Mouse (Mus musculus) megakaryocyte, embryonic 14.5 days (primary cell): Measurements from ENCODE around the gene Cfi. TPM values are rescaled to one million over a fixed set of nuclear protein-coding genes. Genes with fewer than 3 reads are reported as not detected.

ENCODE experiments used
- H3K27me3 ChIP-seq: replicated peaks from 2 replicates; pipeline ENCODE3; 2012; ENCODE audit warnings: inconsistent platforms
- H3K36me3 ChIP-seq: replicated peaks from 2 replicates; pipeline ENCODE3; 2012; ENCODE audit warnings: low read length, inconsistent platforms, mixed read lengths
- H3K4me1 ChIP-seq: 2 replicates; pipeline ENCODE4 v1.6.1; 2012; ENCODE audit warnings: inconsistent platforms
- H3K4me3 ChIP-seq: replicated peaks from 2 replicates; pipeline ENCODE3; 2012; ENCODE audit warnings: moderate library complexity, mild to moderate bottlenecking, inconsistent platforms
- H3K9me3 ChIP-seq: 2 replicates; pipeline ENCODE4 v1.6.1; 2012; ENCODE audit warnings: inconsistent platforms
- FLI1 ChIP-seq: IDR thresholded peaks from 2 replicates; pipeline ENCODE4 v1.6.1; 2012; ENCODE audit warnings: low read length, inconsistent platforms, mixed read lengths
- GATA1 ChIP-seq: IDR thresholded peaks from 3 replicates; pipeline ENCODE4 v1.6.1; 2012; ENCODE audit warnings: mixed read lengths, low read length, inconsistent platforms, borderline replicate concordance
- polyA plus RNA-seq: library from polyadenylated mRNA; stranded (reverse); fragments of >175 nt; gene quantifications from 2 replicates; pipeline ENCODE4 v1.2.3, GENCODE M21; 2012; ENCODE audit warnings: low replicate concordance; ENCODE audit not compliant: insufficient read depth

Cfi gene
- not detected in 2 replicates for polyA plus RNA-seq

- Histone ChIP-seq H3K27me3 (peaks cover 1% of the 10 kb centered on the region), H3K9me3 (no peaks in the 10 kb centered on the region), H3K4me1 (peaks cover 20% of the 10 kb centered on the region), H3K36me3 (no peaks in the 10 kb centered on the region), H3K4me3 (peak within 1 kb of the TSS; percentile 56)
- no peak for TF ChIP-seq GATA1
- no peak for TF ChIP-seq FLI1
These were observed at the start of gene Cfi for GRCm38 (mm10) chr3:129835388-129835934. Cfi (plus strand) TSS chr3:129835884.

- H3K36me3 ChIP-seq, result no peaks in the 10 kb centered on the region
- no peak for TF ChIP-seq GATA1
- TF ChIP-seq FLI1, result no peak
- H3K9me3 ChIP-seq, result peaks cover 5% of the 10 kb centered on the region
- H3K27me3 ChIP-seq, result peaks cover 2% of the 10 kb centered on the region
- H3K4me3 ChIP-seq, result no peak overlapping the region
- no peaks in the 10 kb centered on the region for H3K4me1 ChIP-seq
These were observed 41.9 kb upstream of the Cfi start for GRCm38 (mm10) chr3:129793801-129794200.

GRCm38 (mm10) chr3:129797341-129797740 is 38.3 kb upstream of the Cfi start:
- Histone ChIP-seq H3K36me3 (no peaks in the 10 kb centered on the region), H3K4me3 (no peak overlapping the region), H3K4me1 (no peaks in the 10 kb centered on the region), H3K27me3 (peaks cover 2% of the 10 kb centered on the region), H3K9me3 (0 out of 2 replicates have a peak, but pooled peaks cover 2% of the 10 kb centered on the region)
- TF ChIP-seq FLI1, result no peak
- TF ChIP-seq GATA1, result no peak

- no peak for TF ChIP-seq FLI1
- TF ChIP-seq GATA1, result no peak
- Histone ChIP-seq H3K27me3 (peaks cover 2% of the 10 kb centered on the region), H3K9me3 (0 out of 2 replicates have a peak, but pooled peaks cover 3% of the 10 kb centered on the region), H3K4me1 (no peaks in the 10 kb centered on the region), H3K4me3 (no peak overlapping the region), H3K36me3 (no peaks in the 10 kb centered on the region)
These were observed 37.1 kb upstream of the Cfi start for GRCm38 (mm10) chr3:129798551-129798950.

- Histone ChIP-seq H3K9me3 (0 out of 2 replicates have a peak, but pooled peaks cover 3% of the 10 kb centered on the region), H3K4me1 (no peaks in the 10 kb centered on the region), H3K36me3 (no peaks in the 10 kb centered on the region), H3K4me3 (no peak overlapping the region), H3K27me3 (peaks cover 2% of the 10 kb centered on the region)
- TF ChIP-seq GATA1 (no peak), FLI1 (no peak)
These were observed 36.7 kb upstream of the Cfi start for GRCm38 (mm10) chr3:129799011-129799410.

- Histone ChIP-seq H3K4me1 (no peaks in the 10 kb centered on the region), H3K27me3 (no peaks in the 10 kb centered on the region), H3K4me3 (no peak within 1 kb of the TSS), H3K9me3 (0 out of 2 replicates have a peak, but pooled peaks cover 3% of the 10 kb centered on the region), H3K36me3 (no peaks in the 10 kb centered on the region)
- TF ChIP-seq GATA1 (no peak), FLI1 (no peak)
These were observed 31.9 kb upstream of the Cfi start, which contains the start of gene Lrit3 for GRCm38 (mm10) chr3:129803765-129804164. Lrit3 (minus strand) TSS chr3:129804030.

GRCm38 (mm10) chr3:129820847-129821246 is 14.8 kb upstream of the Cfi start:
- Histone ChIP-seq H3K27me3 (no peaks in the 10 kb centered on the region), H3K4me1 (no peaks in the 10 kb centered on the region), H3K4me3 (no peak overlapping the region), H3K36me3 (peaks cover 46% of the 10 kb centered on the region), H3K9me3 (no peaks in the 10 kb centered on the region)
- TF ChIP-seq FLI1 (no peak), GATA1 (no peak)

- peaks cover 55% of the 10 kb centered on the region for H3K36me3 ChIP-seq
- no peaks in the 10 kb centered on the region for H3K9me3 ChIP-seq
- no peaks in the 10 kb centered on the region for H3K4me1 ChIP-seq
- TF ChIP-seq GATA1 (no peak), FLI1 (no peak)
- H3K4me3 ChIP-seq, result no peak overlapping the region
- H3K27me3 ChIP-seq, result no peaks in the 10 kb centered on the region
These were observed 13.9 kb upstream of the Cfi start for GRCm38 (mm10) chr3:129821736-129822135.

- Histone ChIP-seq H3K4me1 (0 out of 2 replicates have a peak, but pooled peaks cover under 1% of the 10 kb centered on the region), H3K4me3 (no peak within 1 kb of the TSS), H3K36me3 (peaks cover 58% of the 10 kb centered on the region), H3K9me3 (no peaks in the 10 kb centered on the region), H3K27me3 (no peaks in the 10 kb centered on the region)
- TF ChIP-seq GATA1, result no peak
These were observed 13.4 kb upstream of the Cfi start, which contains the start of gene Rrh for GRCm38 (mm10) chr3:129822206-129822775. Rrh (minus strand) TSS chr3:129822587.

GRCm38 (mm10) chr3:129823293-129823692 is 12.4 kb upstream of the Cfi start:
- TF ChIP-seq FLI1 (no peak), GATA1 (no peak)

GRCm38 (mm10) chr3:129824146-129824545 is 11.5 kb upstream of the Cfi start:
- no peaks in the 10 kb centered on the region for H3K9me3 ChIP-seq
- peaks cover 72% of the 10 kb centered on the region for H3K36me3 ChIP-seq
- TF ChIP-seq GATA1 (no peak), FLI1 (no peak)
- H3K4me1 ChIP-seq, result peaks cover 14% of the 10 kb centered on the region
- H3K4me3 ChIP-seq, result no peak overlapping the region
- no peaks in the 10 kb centered on the region for H3K27me3 ChIP-seq

More at GRCm38 (mm10) chr3:129823293-129823692, 12.4 kb upstream of the Cfi start:
- no peaks in the 10 kb centered on the region for H3K27me3 ChIP-seq
- H3K9me3 ChIP-seq, result no peaks in the 10 kb centered on the region
- H3K36me3 ChIP-seq, result peaks cover 68% of the 10 kb centered on the region
- peaks cover 7% of the 10 kb centered on the region; the same call in 1 of the 2 replicates for H3K4me1 ChIP-seq
- H3K4me3 ChIP-seq, result no peak overlapping the region
